Mouse (Mus musculus) heart, postnatal 0 days (tissue): ENCODE data around the gene Gm21060. TPM values are rescaled to one million over a fixed set of nuclear protein-coding genes. Genes with fewer than 3 reads are reported as not detected.
"Not testable (repeated sequence)": the region's sequence is repeated elsewhere in the genome, so short reads cannot be mapped to it uniquely, and the experiment has no call there.

Experiments
- ATAC-seq: fragments of 200-750 bp; cut with Nextera tagmentation; 2 replicates; pipeline ENCODE4 v1.8.0; 2017; ENCODE audit warnings: low read depth, moderate number of reproducible peaks, moderate library complexity; ENCODE audit not compliant: insufficient read depth
- DNase-seq: peaks from one replicate; pipeline ENCODE4 v3.0.0-alpha.2; 2016; ENCODE audit warnings: low spot score
- H3K27ac ChIP-seq: fragments of 300-500 bp; sonication (generic); 2 replicates; pipeline ENCODE4 v1.5.1; 2014; ENCODE audit warnings: low read depth, mild to moderate bottlenecking
- H3K27me3 ChIP-seq: fragments of 300-500 bp; sonication (generic); 2 replicates; pipeline ENCODE4 v1.6.1; 2014; ENCODE audit warnings: low read length, mixed read lengths; ENCODE audit not compliant: control insufficient read depth, insufficient read depth
- H3K36me3 ChIP-seq: fragments of 300-500 bp; sonication (generic); replicated peaks from 2 replicates; pipeline ENCODE4 v1.6.1; 2014; ENCODE audit warnings: low read length, mixed read lengths; ENCODE audit not compliant: control insufficient read depth, insufficient read depth
- H3K4me1 ChIP-seq: fragments of 300-500 bp; sonication (generic); 2 replicates; pipeline ENCODE4 v1.6.1; 2014; ENCODE audit warnings: antibody characterized with exemption; ENCODE audit not compliant: control insufficient read depth, insufficient read depth
- H3K4me2 ChIP-seq: fragments of 300-500 bp; sonication (generic); 2 replicates; pipeline ENCODE4 v1.6.1; 2014; ENCODE audit warnings: low read depth, mild to moderate bottlenecking, low read length, moderate library complexity
- H3K4me3 ChIP-seq: fragments of 300-500 bp; sonication (generic); 2 replicates; pipeline ENCODE4 v1.5.1; 2014; ENCODE audit warnings: low read depth, low read length
- H3K9ac ChIP-seq: fragments of 300-500 bp; sonication (generic); replicated peaks from 2 replicates; pipeline ENCODE4 v1.6.1; 2014; ENCODE audit warnings: low read depth, low read length, mixed read lengths
- H3K9me3 ChIP-seq: fragments of 300-500 bp; sonication (generic); replicated peaks from 2 replicates; pipeline ENCODE4 v1.6.1; 2016; ENCODE audit warnings: low read length; ENCODE audit not compliant: control insufficient read depth
- CTCF ChIP-seq: IDR thresholded peaks from 2 replicates; pipeline ENCODE4 v1.5.1; 2016; ENCODE audit warnings: antibody characterized with exemption, control low read depth, low read depth
- EP300 ChIP-seq: IDR thresholded peaks from 2 replicates; pipeline ENCODE4 v1.6.1; 2016; ENCODE audit warnings: antibody characterized with exemption, low read depth
- WGBS: fragments of 180-500 bp; shearing (Covaris S2); extraction: QIAGEN DNeasy Blood & Tissue Kit; methylation state at CpG from one replicate; pipeline ENCODE4 v1.1.7; 2014; 5-methylcytosine and 5-hydroxymethylcytosine counted together
- polyA plus RNA-seq: library from polyadenylated mRNA; unstranded; fragments of >200 nt; fragmentation: Nextera tagmentation; extraction: Ambion mirVana; gene quantifications from 2 replicates; pipeline ENCODE4 v1.2.1, GENCODE M21; 2015
- total RNA-seq: library from RNA; depleted of rRNA; stranded (reverse); fragments of >200 nt; gene quantifications from 2 replicates; pipeline ENCODE4 v1.2.3, GENCODE M21; 2014; ENCODE audit warnings: low replicate concordance

Gene Gm21060
- total and polyA plus RNA-seq, 2 experiments from 2014 or later = not detected

- Histone ChIP-seq H3K4me3 (no peak overlapping the region), H3K27me3 (no peaks in the 10 kb centered on the region), H3K9ac (no peak overlapping the region), H3K4me2 (no peak overlapping the region), H3K9me3 (no peaks in the 10 kb centered on the region), H3K36me3 (no peaks in the 10 kb centered on the region), H3K27ac (no peak overlapping the region), H3K4me1 (no peaks in the 10 kb centered on the region)
- WGBS = 68% methylated on average over 1 of the region's 1 CpGs
- DNase-seq (no peak), ATAC-seq (no peak)
- no peak for TF ChIP-seq CTCF
Observed at GRCm38 (mm10) chr19:61283581-61283980, 13.3 kb downstream of the Gm21060 start.

DNA sequence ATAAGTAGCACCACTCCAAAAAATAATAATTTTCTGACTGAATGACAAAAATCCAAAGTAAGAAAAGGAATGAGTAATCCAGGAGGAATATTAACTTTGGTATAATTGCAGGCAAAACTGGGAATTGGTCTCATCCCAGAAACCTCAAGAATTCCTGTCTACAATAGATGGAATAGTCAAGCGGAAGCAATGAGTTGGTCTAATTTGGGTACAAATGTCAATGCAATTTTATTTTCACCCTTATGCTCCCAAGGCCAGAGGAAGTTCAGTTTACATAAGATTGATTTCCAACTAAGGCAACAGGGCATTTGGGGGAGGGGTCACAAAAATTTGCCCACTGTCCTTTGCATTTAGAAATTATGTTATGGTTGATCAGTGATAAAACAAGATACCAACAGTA lies 21.4 kb downstream of the Gm21060 start:
- no peak overlapping the region for H3K9ac ChIP-seq
- H3K4me2 ChIP-seq = no peak overlapping the region
- ATAC-seq = no peak
- no peak overlapping the region for H3K4me3 ChIP-seq
- 85% methylated on average over 1 of the region's 1 CpGs for WGBS
- no peak for TF ChIP-seq EP300
- TF ChIP-seq CTCF = no peak
- no peak for DNase-seq
- H3K27me3 ChIP-seq = no peaks in the 10 kb centered on the region
- H3K9me3 ChIP-seq = no peaks in the 10 kb centered on the region
- H3K27ac ChIP-seq = no peak overlapping the region
- no peaks in the 10 kb centered on the region for H3K36me3 ChIP-seq
- no peaks in the 10 kb centered on the region for H3K4me1 ChIP-seq

GRCm38 (mm10) chr19:61269141-61269540 lies 27.7 kb downstream of the Gm21060 start:
- not testable (repeated sequence) for H3K9ac ChIP-seq, DNase-seq, H3K36me3 ChIP-seq, H3K9me3 ChIP-seq, H3K4me1 ChIP-seq, H3K4me3 ChIP-seq, H3K4me2 ChIP-seq, ATAC-seq, H3K27ac ChIP-seq, H3K27me3 ChIP-seq
- 32% methylated on average over 11 of the region's 11 CpGs for WGBS

DNA sequence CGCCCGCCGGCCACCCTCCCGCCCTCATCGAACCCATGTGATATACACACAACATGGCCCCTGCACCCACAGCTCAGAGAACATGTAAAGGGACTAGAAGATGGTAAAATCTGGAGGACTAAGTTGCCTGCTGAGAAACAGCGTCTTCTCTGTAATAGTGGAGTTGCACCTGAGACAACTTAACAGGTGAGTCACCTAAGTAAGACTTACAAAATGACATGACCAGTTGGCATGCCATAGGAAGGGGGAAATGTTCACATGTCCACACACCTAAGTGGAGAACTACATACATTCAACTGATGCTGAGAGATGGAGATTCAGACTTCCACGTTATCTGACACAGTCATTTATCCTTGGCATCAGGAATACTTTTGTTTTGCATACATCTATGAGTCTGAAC lies 29.7 kb downstream of the Gm21060 start:
- Histone ChIP-seq H3K4me2 (no peak overlapping the region), H3K9me3 (no peaks in the 10 kb centered on the region), H3K9ac (no peak overlapping the region), H3K36me3 (no peaks in the 10 kb centered on the region), H3K27me3 (no peaks in the 10 kb centered on the region), H3K4me3 (no peak overlapping the region), H3K27ac (no peak overlapping the region), H3K4me1 (no peaks in the 10 kb centered on the region)
- 24% methylated on average over 7 of the region's 7 CpGs for WGBS
- TF ChIP-seq CTCF (no peak), EP300 (no peak)
- no peak for ATAC-seq
- DNase-seq = no peak

DNA sequence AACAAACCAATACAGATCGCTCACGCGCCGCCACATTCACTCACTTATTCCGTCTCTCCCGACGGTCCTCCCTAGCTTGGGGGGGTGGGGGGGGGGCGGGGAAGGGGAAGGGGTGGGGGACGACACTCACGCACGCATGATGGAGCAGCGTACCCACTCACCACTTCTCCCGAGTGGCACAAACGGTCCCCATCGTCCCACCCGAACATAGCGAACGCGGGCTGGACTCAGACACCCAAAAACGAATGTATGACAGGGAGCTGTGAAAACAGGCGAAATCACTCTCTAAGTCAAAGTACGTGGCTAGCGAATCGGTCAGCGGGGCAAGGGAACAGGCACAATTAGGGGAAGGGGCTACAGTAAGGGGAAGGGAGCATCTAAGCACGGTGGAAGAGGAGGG lies 30.2 kb downstream of the Gm21060 start:
- H3K4me2 ChIP-seq = no peak overlapping the region
- no peak overlapping the region for H3K4me3 ChIP-seq
- H3K36me3 ChIP-seq = no peaks in the 10 kb centered on the region
- H3K27me3 ChIP-seq = no peaks in the 10 kb centered on the region
- no peak overlapping the region for H3K27ac ChIP-seq
- DNase-seq (peak; percentile 52), ATAC-seq (no peak)
- H3K9me3 ChIP-seq = no peaks in the 10 kb centered on the region
- no peak overlapping the region for H3K9ac ChIP-seq
- 4% methylated on average over 24 of the region's 26 CpGs for whole genome bisulfite sequencing
- TF ChIP-seq CTCF (no peak), EP300 (no peak)
- H3K4me1 ChIP-seq = no peaks in the 10 kb centered on the region

GRCm38 (mm10) chr19:61266246-61266615 lies 30.6 kb downstream of the Gm21060 start:
- Histone ChIP-seq H3K9ac (no peak overlapping the region), H3K4me1 (no peaks in the 10 kb centered on the region), H3K27me3 (no peaks in the 10 kb centered on the region), H3K9me3 (no peaks in the 10 kb centered on the region), H3K27ac (no peak overlapping the region), H3K4me2 (no peak overlapping the region), H3K36me3 (no peaks in the 10 kb centered on the region), H3K4me3 (no peak overlapping the region)
- TF ChIP-seq EP300 = no peak
- WGBS = under 1% methylated on average over 12 of the region's 12 CpGs
- no peak for ATAC-seq
- DNase-seq = peak; percentile 75
